Mouse (Mus musculus): ENCODE results near the gene Nol9. TPM values are rescaled to one million over a fixed set of nuclear protein-coding genes. Genes with fewer than 3 reads are reported as not detected.

Gene Nol9
- polyA plus RNA-seq, 1 experiment from 2014 or later = 54.1 TPM

DNA sequence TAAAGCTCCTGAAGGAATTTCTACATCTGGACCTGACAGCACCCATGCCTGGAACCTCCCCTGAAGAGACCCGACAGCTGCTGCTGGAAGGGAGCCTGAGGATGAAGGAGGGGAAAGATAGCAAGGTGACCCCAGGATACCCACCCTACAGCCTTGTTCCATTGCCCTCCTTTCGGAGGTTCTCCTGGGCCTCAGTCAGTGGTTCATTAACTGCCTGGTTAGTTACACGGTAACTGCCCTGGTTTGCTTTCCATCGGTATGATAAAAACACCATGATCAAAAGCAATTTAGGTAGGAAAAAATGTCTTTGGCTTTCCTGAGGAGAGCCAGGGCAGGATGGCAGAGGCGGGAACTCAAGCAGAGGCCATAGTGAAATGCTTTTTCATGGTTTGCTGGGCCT lies 69.6 kb downstream of the Nol9 start:
- peaks cover 82% of the 10 kb centered on the region for H3K36me3 ChIP-seq
- no peak for DNase-seq (ENCODE audit: low spot score)
- H3K4me3 ChIP-seq = peak overlapping the region; percentile 52
- H3K27ac ChIP-seq = no peak overlapping the region
- no peaks in the 10 kb centered on the region for H3K9me3 ChIP-seq (replicated peaks)
- H3K4me1 ChIP-seq = peaks cover 22% of the 10 kb centered on the region
- peaks cover 43% of the 10 kb centered on the region for H3K27me3 ChIP-seq (ENCODE audit: low read depth, poor library complexity, severe bottlenecking)
- 88% methylated on average over 5 of the region's 5 CpGs for WGBS

DNA sequence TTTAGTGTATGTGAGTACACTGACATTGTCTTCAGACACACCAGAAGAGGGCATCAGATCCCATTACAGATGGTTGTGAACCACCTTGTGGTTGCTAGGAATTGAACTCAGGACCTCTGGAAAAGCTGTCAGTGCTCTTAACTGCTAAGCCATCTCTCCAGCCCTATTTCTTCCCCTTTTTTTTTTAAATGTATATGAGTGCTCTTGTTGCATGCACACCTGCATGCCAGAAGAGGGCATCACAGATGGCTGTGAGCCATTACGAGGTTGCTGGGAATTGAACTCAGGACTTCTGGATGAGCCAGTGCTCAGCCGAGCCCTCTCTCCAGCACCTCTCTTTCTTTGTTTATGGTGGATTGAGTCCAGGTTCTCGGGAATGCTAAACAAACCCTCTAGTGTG lies 70.4 kb downstream of the Nol9 start:
- peaks cover 22% of the 10 kb centered on the region for H3K4me1 ChIP-seq
- peaks cover 82% of the 10 kb centered on the region for H3K36me3 ChIP-seq
- H3K4me3 ChIP-seq = no peak overlapping the region
- 86% methylated on average over 3 of the region's 3 CpGs for WGBS
- H3K9me3 ChIP-seq (replicated peaks) = no peaks in the 10 kb centered on the region
- H3K27ac ChIP-seq = no peak overlapping the region
- H3K27me3 ChIP-seq (ENCODE audit: low read depth, poor library complexity, severe bottlenecking) = peaks cover 51% of the 10 kb centered on the region
- no peak for DNase-seq (ENCODE audit: low spot score)

DNA sequence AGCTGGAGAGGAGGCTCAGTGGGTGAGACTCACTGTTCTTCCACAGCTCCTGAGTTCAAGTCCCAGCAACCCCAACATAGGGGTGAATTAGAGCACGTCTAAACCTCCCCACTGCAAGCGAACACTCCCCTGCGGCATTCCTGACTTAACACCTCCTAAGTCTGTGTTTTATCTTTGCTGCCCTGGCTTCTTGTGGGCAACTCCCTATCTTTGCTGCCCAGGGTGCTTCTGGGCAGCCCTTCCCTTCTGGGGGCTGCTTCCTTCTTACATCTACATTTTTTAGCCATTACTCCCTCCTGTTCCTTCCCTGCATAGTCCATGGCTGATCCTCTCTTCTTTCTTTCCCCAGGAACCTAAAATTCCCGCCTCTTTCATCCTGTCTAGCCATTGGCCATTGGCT lies 71.6 kb downstream of the Nol9 start:
- no peak for DNase-seq (ENCODE audit: low spot score)
- H3K4me3 ChIP-seq = no peak overlapping the region
- peaks cover 29% of the 10 kb centered on the region for H3K4me1 ChIP-seq
- peaks cover 62% of the 10 kb centered on the region for H3K27me3 ChIP-seq (ENCODE audit: low read depth, poor library complexity, severe bottlenecking)
- H3K27ac ChIP-seq = no peak overlapping the region
- peaks cover 80% of the 10 kb centered on the region for H3K36me3 ChIP-seq
- no peaks in the 10 kb centered on the region for H3K9me3 ChIP-seq (replicated peaks)
- 82% methylated on average over 4 of the region's 4 CpGs for WGBS

Other genes with a start within 250 kb of the Nol9 start
- 94.3 and 102 TPM in 2 replicates for gene Camta1, start 177.4 kb upstream of the Nol9 start, polyA plus RNA-seq (2016; fragmentation: Nextera tagmentation; extraction: Ambion mirVana)
- 121 TPM in 2 replicates for gene Dnajc11, start 105.6 kb upstream of the Nol9 start, polyA plus RNA-seq (2016; fragmentation: Nextera tagmentation; extraction: Ambion mirVana)
- gene Thap3, start 50.3 kb upstream of the Nol9 start, polyA plus RNA-seq (2016; fragmentation: Nextera tagmentation; extraction: Ambion mirVana) = 36.0 and 43.1 TPM in 2 replicates
- 26.9 and 33.4 TPM in 2 replicates for gene Phf13, start 43.1 kb upstream of the Nol9 start, polyA plus RNA-seq (2016; fragmentation: Nextera tagmentation; extraction: Ambion mirVana)
- 9.7 and 10.6 TPM in 2 replicates for gene Klhl21, start 30.5 kb upstream of the Nol9 start, polyA plus RNA-seq (2016; fragmentation: Nextera tagmentation; extraction: Ambion mirVana)
- 24.5 and 26.5 TPM in 2 replicates for gene Zbtb48, start 11.7 kb upstream of the Nol9 start, polyA plus RNA-seq (2016; fragmentation: Nextera tagmentation; extraction: Ambion mirVana)
- 0.35 and 0.65 TPM in 2 replicates for gene Tas1r1, start 753 bp upstream of the Nol9 start, polyA plus RNA-seq (2016; fragmentation: Nextera tagmentation; extraction: Ambion mirVana)
- gene Plekhg5, start 33.2 kb downstream of the Nol9 start, polyA plus RNA-seq (2016; fragmentation: Nextera tagmentation; extraction: Ambion mirVana) = 9.5 and 13.3 TPM in 2 replicates
- 0.67 and 0.75 TPM in 2 replicates for gene Tnfrsf25, start 76.6 kb downstream of the Nol9 start, polyA plus RNA-seq (2016; fragmentation: Nextera tagmentation; extraction: Ambion mirVana)
- 2.9 and 3.2 TPM in 2 replicates for gene Espn, start 113.0 kb downstream of the Nol9 start, polyA plus RNA-seq (2016; fragmentation: Nextera tagmentation; extraction: Ambion mirVana)
- not detected in 2 replicates for gene Hes2, start 119.5 kb downstream of the Nol9 start, polyA plus RNA-seq (2016; fragmentation: Nextera tagmentation; extraction: Ambion mirVana)
- gene Acot7, start 138.8 kb downstream of the Nol9 start, polyA plus RNA-seq (2016; fragmentation: Nextera tagmentation; extraction: Ambion mirVana) = 34.8 and 36.7 TPM in 2 replicates
- gene Gpr153, start 234.9 kb downstream of the Nol9 start, polyA plus RNA-seq (2016; fragmentation: Nextera tagmentation; extraction: Ambion mirVana) = 1.4 and 3.0 TPM in 2 replicates

Data from limb, embryonic 10.5 days (tissue).